11 mouse cellular contexts compared by ENCODE assay signal in the genomic region with DNA sequence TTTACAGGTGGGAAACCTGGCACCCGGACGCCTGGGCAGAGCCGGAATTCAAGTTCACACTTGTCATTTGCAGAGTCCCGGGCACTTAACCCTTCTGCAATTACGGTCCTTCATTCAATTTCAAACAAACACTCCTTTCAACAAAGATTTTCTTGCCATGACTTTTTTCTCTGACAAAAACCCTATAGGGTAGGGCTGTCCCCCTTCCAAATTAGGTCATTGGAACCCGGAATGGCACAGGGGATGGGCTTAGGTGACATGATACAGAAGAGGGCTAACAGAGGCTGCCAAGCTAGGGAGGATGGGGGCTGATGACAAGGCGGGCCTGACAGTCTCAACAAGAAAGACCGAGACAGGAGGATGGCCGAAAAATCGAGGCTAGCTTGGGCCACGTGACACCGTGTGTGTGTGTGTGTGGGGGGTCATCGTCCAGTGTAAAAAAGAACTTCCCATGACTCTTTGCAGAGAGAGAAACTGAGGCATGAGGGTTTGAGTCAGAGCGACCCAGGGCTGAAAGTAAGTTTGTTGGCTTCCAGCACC. TPM values are rescaled to one million over a fixed set of nuclear protein-coding genes. Genes with fewer than 3 reads are reported as not detected.
DNase-seq lines count a peak whose midpoint lies in the region; ATAC-seq and TF ChIP-seq lines count a peak whose summit lies in the region.
"Had no signal": no experiment of that assay in that cellular context is flagged by ENCODE, and none has a peak within 500 bp of the region (broad histone marks: within the 10 kb centered on the region; RNA-seq: fewer than 3 reads in every experiment).

No protein-coding gene starts in this region.

- peaks cover 94% of the 10 kb centered on the region for H3K27me3 ChIP-seq in heart, embryonic 16.5 days (ENCODE audit: control insufficient read depth, insufficient read depth, low read length)
- H3K27me3 ChIP-seq in hindbrain, postnatal 0 days (ENCODE audit: insufficient read depth, low read length): peaks cover 57% of the 10 kb centered on the region
- peaks cover 63% of the 10 kb centered on the region for H3K27me3 ChIP-seq in midbrain, embryonic 16.5 days (ENCODE audit: control insufficient read depth, insufficient read depth, low read depth, low read length)

- intact Hi-C loops in heart, postnatal 36 days (cut with DNase I): no loop called here

- no peaks in the 10 kb centered on the region for H3K36me3 ChIP-seq in heart, embryonic 16.5 days (ENCODE audit: control insufficient read depth, insufficient read depth)
- H3K36me3 ChIP-seq in hindbrain, postnatal 0 days (ENCODE audit: insufficient read depth, low read length): no peaks in the 10 kb centered on the region
- peaks cover 2% of the 10 kb centered on the region; the same call in 1 of the 2 replicates for H3K36me3 ChIP-seq in midbrain, embryonic 16.5 days (ENCODE audit: control insufficient read depth, insufficient read depth, low read length)

- H3K9me3 ChIP-seq in heart, embryonic 16.5 days (replicated peaks; ENCODE audit: control insufficient read depth, low read length): no peaks in the 10 kb centered on the region
- H3K9me3 ChIP-seq in hindbrain, postnatal 0 days (ENCODE audit: low read length): no peaks in the 10 kb centered on the region
- H3K9me3 ChIP-seq in midbrain, embryonic 16.5 days (replicated peaks; ENCODE audit: control insufficient read depth, low read length, poor library complexity, severe bottlenecking): no peaks in the 10 kb centered on the region

- H3K27ac ChIP-seq in heart, embryonic 16.5 days (ENCODE audit: low read length): no peak overlapping the region
- no peak overlapping the region for H3K27ac ChIP-seq in hindbrain, postnatal 0 days
- H3K27ac ChIP-seq in midbrain, embryonic 16.5 days (ENCODE audit: low read length): no peak overlapping the region

- peak overlapping the region; percentile 44 for H3K4me3 ChIP-seq in heart, embryonic 16.5 days (ENCODE audit: low read length)
- peak overlapping the region; percentile 56; the same call in 1 of the 2 replicates for H3K4me3 ChIP-seq in hindbrain, postnatal 0 days (ENCODE audit: low read length)
- H3K4me3 ChIP-seq in midbrain, embryonic 16.5 days (ENCODE audit: low read depth, low read length): no peak overlapping the region; the same call in 1 of the 2 replicates

- TF ChIP-seq CTCF in hindbrain, postnatal 0 days (IDR thresholded peaks at IDR 0.05; ENCODE audit: low read depth): no peak

- 3% methylated on average over 14 of the region's 14 CpGs for WGBS in heart, embryonic 16.5 days
- 3% methylated on average over 14 of the region's 14 CpGs for WGBS in hindbrain, postnatal 0 days
- 2% methylated on average over 14 of the region's 14 CpGs for WGBS in midbrain, embryonic 16.5 days

- peak overlapping the region; percentile 45; the same call in 1 of the 2 replicates for H3K9ac ChIP-seq in heart, embryonic 16.5 days (ENCODE audit: low read length)
- H3K9ac ChIP-seq in hindbrain, postnatal 0 days (replicated peaks; ENCODE audit: low read length): no peak overlapping the region
- H3K9ac ChIP-seq in midbrain, embryonic 16.5 days (ENCODE audit: low read depth, low read length): 0 out of 2 replicates have a peak overlapping the region, but pooled peaks have one; percentile 11

- no peak for DNase-seq in heart, postnatal 36 days
- DNase-seq in embryo, embryonic 11 days: peak; percentile 39
- no peak for DNase-seq in hindbrain, postnatal 0 days (ENCODE audit: low spot score)
- DNase-seq in right cerebral cortex, postnatal 36 days (ENCODE audit: low spot score in 2 of 2): no peak
- DNase-seq in ovary, postnatal 10 days (ENCODE audit: low spot score): no peak

- peaks cover 32% of the 10 kb centered on the region for H3K4me1 ChIP-seq in heart, embryonic 16.5 days (ENCODE audit: control insufficient read depth, insufficient read depth, low read length)
- H3K4me1 ChIP-seq in hindbrain, postnatal 0 days (ENCODE audit: insufficient read depth, low read length): peaks cover 8% of the 10 kb centered on the region; the same call in 1 of the 2 replicates
- H3K4me1 ChIP-seq in midbrain, embryonic 16.5 days (ENCODE audit: control insufficient read depth, insufficient read depth, low read length): peaks cover 42% of the 10 kb centered on the region

- no peak for ATAC-seq in heart, embryonic 16.5 days (replicated peaks; ENCODE audit: extremely low read depth, insufficient read depth, low FRiP score)
- ATAC-seq in hindbrain, postnatal 0 days: no peak
- no peak for ATAC-seq in midbrain, embryonic 16.5 days
- ATAC-seq in activated CD4-positive, CD25-positive, alpha-beta regulatory T cell, adult 4 months: no peak
- ATAC-seq: inflammation-experienced regulatory T-cells, adult 6 months had no signal

- peak overlapping the region; percentile 65 for H3K4me2 ChIP-seq in heart, embryonic 16.5 days (ENCODE audit: low read depth, low read length)
- peak overlapping the region; percentile 34; the same call in 1 of the 2 replicates for H3K4me2 ChIP-seq in hindbrain, postnatal 0 days (ENCODE audit: low read depth, low read length)
- H3K4me2 ChIP-seq in midbrain, embryonic 16.5 days (ENCODE audit: low read length): peak overlapping the region; percentile 20

RNA-seq across cellular contexts. Expression of gene Tmem59l, which starts 1.8 kb away (rescaled TPM):
- polyA plus RNA-seq in heart, embryonic 16.5 days (2015; fragmentation: Nextera tagmentation; extraction: Ambion mirVana): 0.13 and 0.41 TPM in 2 replicates
- not detected for total RNA-seq in heart, postnatal 36 days (2021)
- total RNA-seq in hindbrain, postnatal 0 days (2014; rRNA removed): 196 and 198 TPM in 2 replicates
- polyA plus RNA-seq in hindbrain, postnatal 0 days (2015; fragmentation: Nextera tagmentation; extraction: Ambion mirVana): 191 and 205 TPM in 2 replicates
- polyA plus RNA-seq in midbrain, embryonic 16.5 days (2015; fragmentation: Nextera tagmentation; extraction: Ambion mirVana): 121 and 151 TPM in 2 replicates
- polyA plus RNA-seq in activated CD4-positive, CD25-positive, alpha-beta regulatory T cell, adult 4 months (2017; shearing (Covaris generic)): under 1 TPM in 1 of 2 experiments, not detected in 1; 0.22 TPM
- total RNA-seq: MEL; neutrophil, adult 5-6 weeks had no signal

RNA-seq across cellular contexts. Expression of gene Crlf1, which starts 4.0 kb away (rescaled TPM):
- polyA plus RNA-seq in heart, embryonic 16.5 days (2015; fragmentation: Nextera tagmentation; extraction: Ambion mirVana): 3.2 and 17.8 TPM in 2 replicates
- total RNA-seq in heart, postnatal 36 days (2021): under 1 TPM; 0.39 to 0.62 TPM
- total RNA-seq in hindbrain, postnatal 0 days (2014; rRNA removed): 6.5 and 26.7 TPM in 2 replicates
- 16.3 and 17.3 TPM in 2 replicates for polyA plus RNA-seq in hindbrain, postnatal 0 days (2015; fragmentation: Nextera tagmentation; extraction: Ambion mirVana)
- polyA plus RNA-seq in midbrain, embryonic 16.5 days (2015; fragmentation: Nextera tagmentation; extraction: Ambion mirVana): 3.6 and 6.3 TPM in 2 replicates
- polyA plus RNA-seq in activated CD4-positive, CD25-positive, alpha-beta regulatory T cell, adult 4 months (2017; shearing (Covaris generic)): not detected
- total RNA-seq: neutrophil, adult 5-6 weeks had no signal
- polyA plus RNA-seq: inflammation-experienced regulatory T-cells, adult 6 months had no signal

RNA-seq across cellular contexts. Expression of gene Klhl26, which starts 12.2 kb away (rescaled TPM):
- 9.9 and 12.4 TPM in 2 replicates for polyA plus RNA-seq in heart, embryonic 16.5 days (2015; fragmentation: Nextera tagmentation; extraction: Ambion mirVana)
- total RNA-seq in heart, postnatal 36 days (2021): 1 to 10 TPM; 8.1 to 9.4 TPM
- 61.8 and 65.4 TPM in 2 replicates for total RNA-seq in hindbrain, postnatal 0 days (2014; rRNA removed)
- polyA plus RNA-seq in hindbrain, postnatal 0 days (2015; fragmentation: Nextera tagmentation; extraction: Ambion mirVana): 33.6 and 35.8 TPM in 2 replicates
- polyA plus RNA-seq in midbrain, embryonic 16.5 days (2015; fragmentation: Nextera tagmentation; extraction: Ambion mirVana): 31.0 and 32.4 TPM in 2 replicates
- 1 to 10 TPM; 7.2 to 9.5 TPM for polyA plus RNA-seq in activated CD4-positive, CD25-positive, alpha-beta regulatory T cell, adult 4 months (2017; shearing (Covaris generic))

RNA-seq across cellular contexts. Expression of gene Rex1bd, which starts 17.6 kb away (rescaled TPM):
- 122 and 129 TPM in 2 replicates for polyA plus RNA-seq in heart, embryonic 16.5 days (2015; fragmentation: Nextera tagmentation; extraction: Ambion mirVana)
- total RNA-seq in heart, postnatal 36 days (2021): 100 to 1,000 TPM; 109 to 113 TPM
- total RNA-seq in hindbrain, postnatal 0 days (2014; rRNA removed): 140 TPM in 2 replicates
- 188 and 190 TPM in 2 replicates for polyA plus RNA-seq in hindbrain, postnatal 0 days (2015; fragmentation: Nextera tagmentation; extraction: Ambion mirVana)
- polyA plus RNA-seq in midbrain, embryonic 16.5 days (2015; fragmentation: Nextera tagmentation; extraction: Ambion mirVana): 163 and 185 TPM in 2 replicates
- 10 to 100 TPM; 89.0 to 95.4 TPM for polyA plus RNA-seq in activated CD4-positive, CD25-positive, alpha-beta regulatory T cell, adult 4 months (2017; shearing (Covaris generic))

RNA-seq across cellular contexts. Expression of gene Uba52, which starts 21.6 kb away (rescaled TPM):
- polyA plus RNA-seq in heart, embryonic 16.5 days (2015; fragmentation: Nextera tagmentation; extraction: Ambion mirVana): 691 and 770 TPM in 2 replicates
- total RNA-seq in heart, postnatal 36 days (2021): 1,000 to 10,000 TPM; 1,469 to 1,509 TPM
- total RNA-seq in hindbrain, postnatal 0 days (2014; rRNA removed): 510 and 535 TPM in 2 replicates
- 717 and 784 TPM in 2 replicates for polyA plus RNA-seq in hindbrain, postnatal 0 days (2015; fragmentation: Nextera tagmentation; extraction: Ambion mirVana)
- 584 and 621 TPM in 2 replicates for polyA plus RNA-seq in midbrain, embryonic 16.5 days (2015; fragmentation: Nextera tagmentation; extraction: Ambion mirVana)
- 1,000 to 10,000 TPM; 3,631 to 4,013 TPM for polyA plus RNA-seq in activated CD4-positive, CD25-positive, alpha-beta regulatory T cell, adult 4 months (2017; shearing (Covaris generic))

Comparison
In these comparisons a context has a peak if more than half of its experiments do, and no peak if none do; other contexts are left out.
1. RNA of gene Tmem59l, which starts 1.8 kb away (polyA plus RNA-seq): 191 to 205 TPM in hindbrain, postnatal 0 days and 121 to 151 TPM in midbrain, embryonic 16.5 days; 0.22 TPM in activated CD4-positive, CD25-positive, alpha-beta regulatory T cell, adult 4 months and 0.13 to 0.41 TPM in heart, embryonic 16.5 days; every median in the first group is over 10 times any median in the second.
2. Peak in every context shown above with its lines, with median percentiles within 50 percentile points of each other: H3K4me2 ChIP-seq.